In the genomic region with DNA sequence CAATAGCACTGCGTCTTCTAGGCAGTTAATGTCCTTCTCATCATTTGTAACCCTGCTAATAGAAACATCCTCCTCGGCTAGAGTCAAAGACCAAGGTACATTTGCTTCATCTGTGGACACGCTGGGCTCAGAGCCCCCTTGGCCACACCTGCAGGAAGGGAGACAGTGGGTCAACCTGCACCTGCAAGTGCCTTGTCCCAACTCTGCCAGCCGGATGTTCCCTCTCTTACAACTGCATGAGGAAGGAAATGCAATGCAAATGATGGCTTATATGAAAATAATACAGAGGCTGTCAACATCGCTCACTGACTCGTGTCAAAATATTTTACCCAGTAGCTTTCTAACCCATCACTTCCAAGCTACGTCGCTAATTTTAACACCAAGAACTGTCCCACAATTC, we compare ENCODE assay signal across 17 mouse cellular contexts.
DNase-seq lines count a peak whose midpoint lies in the region; ATAC-seq and TF ChIP-seq lines count a peak whose summit lies in the region.
"Had no signal": no experiment of that assay in that cellular context is flagged by ENCODE, and none has a peak within 500 bp of the region (broad histone marks: within the 10 kb centered on the region; RNA-seq: fewer than 3 reads in every experiment).

No protein-coding gene starts in this region.

- no peak overlapping the region for H3K4me2 ChIP-seq in liver, postnatal 0 days (ENCODE audit: low read depth, low read length)
- no peak overlapping the region for H3K4me2 ChIP-seq in liver, embryonic 11.5 days
- peak overlapping the region; percentile 25; the same call in 1 of the 2 replicates for H3K4me2 ChIP-seq in forebrain, embryonic 16.5 days (ENCODE audit: low read length)
- H3K4me2 ChIP-seq: limb, embryonic 15.5 days; lung, embryonic 14.5 days had no signal

- no peak overlapping the region for H3K4me3 ChIP-seq in liver, postnatal 0 days (ENCODE audit: low read depth, low read length)
- H3K4me3 ChIP-seq in liver, embryonic 11.5 days (ENCODE audit: low read depth, low read length) = no peak overlapping the region
- H3K4me3 ChIP-seq in forebrain, embryonic 16.5 days (replicated peaks; ENCODE audit: low read length) = no peak overlapping the region
- peak overlapping the region; percentile 23; the same call in 1 of the 2 replicates for H3K4me3 ChIP-seq in midbrain, embryonic 10.5 days
- H3K4me3 ChIP-seq: erythroblast, embryonic 14.5 days; heart, adult 2 months; limb, embryonic 15.5 days had no signal

- peak; percentile 16 for DNase-seq in liver, postnatal 0 days
- DNase-seq in liver, embryonic 11.5 days (ENCODE audit: low spot score) = no peak
- peak; percentile 16 for DNase-seq in midbrain, embryonic 10.5 days (ENCODE audit: low spot score)
- no peak for DNase-seq in cerebellum, adult 18-20 months
- no peak for DNase-seq in kidney, adult 11 months
- DNase-seq in testis, postnatal 14 days (ENCODE audit: low spot score) = no peak
- DNase-seq: adrenal gland, adult 8-10 months; cerebellum, adult 8-10 months; heart, adult 2 months; heart, postnatal 10 days; lung, embryonic 14.5 days; thymus, postnatal 14 days had no signal

- 69% methylated on average over 8 of the region's 8 CpGs for WGBS in liver, postnatal 0 days (ENCODE audit: insufficient replicate concordance)
- WGBS in liver, embryonic 11.5 days = 82% methylated on average over 8 of the region's 8 CpGs
- 48% methylated on average over 8 of the region's 8 CpGs for WGBS in forebrain, embryonic 16.5 days
- WGBS in midbrain, embryonic 10.5 days = 79% methylated on average over 8 of the region's 8 CpGs

- no peaks in the 10 kb centered on the region for H3K4me1 ChIP-seq in liver, postnatal 0 days (ENCODE audit: insufficient read depth)
- H3K4me1 ChIP-seq in liver, embryonic 11.5 days (replicated peaks; ENCODE audit: control insufficient read depth, insufficient read depth, low read length) = no peaks in the 10 kb centered on the region
- H3K4me1 ChIP-seq in forebrain, embryonic 16.5 days (replicated peaks; ENCODE audit: control insufficient read depth, insufficient read depth, low read length) = peaks cover 29% of the 10 kb centered on the region
- peaks cover 35% of the 10 kb centered on the region for H3K4me1 ChIP-seq in midbrain, embryonic 10.5 days

- peak; percentile 45; the same call in 1 of the 2 replicates for ATAC-seq in liver, postnatal 0 days
- ATAC-seq in liver, embryonic 11.5 days (replicated peaks; ENCODE audit: low FRiP score) = no peak
- peak; percentile 29 for ATAC-seq in forebrain, embryonic 16.5 days
- 0 out of 2 replicates have a peak, but pooled peaks have one; percentile 27 for ATAC-seq in neutrophil, adult 5-6 weeks (ENCODE audit: extremely low read depth, insufficient number of reproducible peaks, low FRiP score, poor library complexity, severe bottlenecking)
- ATAC-seq: intestine, embryonic 16.5 days had no signal

- no peaks in the 10 kb centered on the region for H3K27me3 ChIP-seq in liver, postnatal 0 days (ENCODE audit: insufficient read depth, low read length)
- H3K27me3 ChIP-seq in liver, embryonic 11.5 days (replicated peaks; ENCODE audit: control insufficient read depth, insufficient read depth, low read length) = no peaks in the 10 kb centered on the region
- no peaks in the 10 kb centered on the region for H3K27me3 ChIP-seq in forebrain, embryonic 16.5 days (replicated peaks; ENCODE audit: control insufficient read depth, insufficient read depth, low read length)
- H3K27me3 ChIP-seq in midbrain, embryonic 10.5 days (ENCODE audit: low read depth, poor library complexity, severe bottlenecking) = no peaks in the 10 kb centered on the region
- H3K27me3 ChIP-seq: limb, embryonic 15.5 days had no signal

- no peak for TF ChIP-seq EP300 in liver, postnatal 0 days (IDR thresholded peaks at IDR 0.05; ENCODE audit: low read depth)

- H3K9ac ChIP-seq in liver, postnatal 0 days (replicated peaks) = no peak overlapping the region
- no peak overlapping the region for H3K9ac ChIP-seq in liver, embryonic 11.5 days (ENCODE audit: low read depth, low read length)
- H3K9ac ChIP-seq in forebrain, embryonic 16.5 days (replicated peaks; ENCODE audit: low read depth, low read length) = no peak overlapping the region
- H3K9ac ChIP-seq: limb, embryonic 15.5 days; lung, embryonic 14.5 days had no signal

- no peaks in the 10 kb centered on the region for H3K9me3 ChIP-seq in liver, postnatal 0 days (ENCODE audit: low read length)
- H3K9me3 ChIP-seq in liver, embryonic 11.5 days (ENCODE audit: control insufficient read depth, low read length) = no peaks in the 10 kb centered on the region
- H3K9me3 ChIP-seq in forebrain, embryonic 16.5 days (ENCODE audit: control insufficient read depth, low read length) = no peaks in the 10 kb centered on the region
- H3K9me3 ChIP-seq in midbrain, embryonic 10.5 days (replicated peaks) = no peaks in the 10 kb centered on the region
- H3K9me3 ChIP-seq: limb, embryonic 15.5 days had no signal

- peak overlapping the region; percentile 60 for H3K27ac ChIP-seq in liver, postnatal 0 days (ENCODE audit: low read depth)
- H3K27ac ChIP-seq in liver, embryonic 11.5 days (ENCODE audit: low read depth, low read length) = no peak overlapping the region
- H3K27ac ChIP-seq in forebrain, embryonic 16.5 days (ENCODE audit: low read length) = peak overlapping the region; percentile 70
- H3K27ac ChIP-seq in midbrain, embryonic 10.5 days (replicated peaks) = peak overlapping the region; percentile 83
- H3K27ac ChIP-seq: heart, adult 2 months; limb, embryonic 15.5 days had no signal

- TF ChIP-seq CTCF in liver, postnatal 0 days (IDR thresholded peaks at IDR 0.05; ENCODE audit: low read depth) = no peak

- H3K36me3 ChIP-seq in liver, postnatal 0 days (replicated peaks; ENCODE audit: insufficient read depth, low read length) = no peaks in the 10 kb centered on the region
- no peaks in the 10 kb centered on the region for H3K36me3 ChIP-seq in liver, embryonic 11.5 days (ENCODE audit: control insufficient read depth, insufficient read depth, low read length)
- 0 out of 2 replicates have a peak, but pooled peaks cover 3% of the 10 kb centered on the region for H3K36me3 ChIP-seq in forebrain, embryonic 16.5 days (ENCODE audit: control insufficient read depth, insufficient read depth)
- peaks cover 9% of the 10 kb centered on the region; the same call in 1 of the 2 replicates for H3K36me3 ChIP-seq in midbrain, embryonic 10.5 days
- H3K36me3 ChIP-seq: limb, embryonic 15.5 days had no signal

Comparison
In these comparisons a context has a peak if more than half of its experiments do, and no peak if none do; other contexts are left out.
1. DNase-seq: peak in liver, postnatal 0 days (single experiment) and midbrain, embryonic 10.5 days (single experiment); none in liver, embryonic 11.5 days (single experiment), cerebellum, adult 18-20 months (0 of 2), kidney, adult 11 months (single experiment) and testis, postnatal 14 days (single experiment).